17 mouse cellular contexts compared by ENCODE assay signal in genomic region chr2:79270034-79270535, GRCm38 (mm10). TPM values are rescaled to one million over a fixed set of nuclear protein-coding genes. Genes with fewer than 3 reads are reported as not detected.
A peak's percentile ranks its signal among the peaks of the same experiment; 100 is the strongest.
DNase-seq lines count a peak whose midpoint lies in the region; ATAC-seq and TF ChIP-seq lines count a peak whose summit lies in the region.
"Had no signal": no experiment of that assay in that cellular context is flagged by ENCODE, and none has a peak within 500 bp of the region (broad histone marks: within the 10 kb centered on the region; RNA-seq: fewer than 3 reads in every experiment).

No protein-coding gene starts in this region.

- H3K9ac ChIP-seq in MEL (ENCODE audit: control insufficient read depth, low read depth, low read length, poor library complexity, severe bottlenecking) = peak overlapping the region; percentile 57
- no peak overlapping the region for H3K9ac ChIP-seq in liver, postnatal 0 days (replicated peaks)
- H3K9ac ChIP-seq: forebrain, embryonic 15.5 days; neural tube, embryonic 15.5 days had no signal

- TF ChIP-seq EP300 in MEL (IDR thresholded peaks at IDR 0.05; ENCODE audit: low read depth in 1 of 2, low read length in 2 of 2) = peak; percentile 100
- peak; percentile 98 for TF ChIP-seq EP300 in liver, postnatal 0 days (IDR thresholded peaks at IDR 0.05; ENCODE audit: low read depth)

- no peaks in the 10 kb centered on the region for H3K9me3 ChIP-seq in MEL (replicated peaks; ENCODE audit: insufficient read depth, low read length)
- no peaks in the 10 kb centered on the region for H3K9me3 ChIP-seq in liver, postnatal 0 days (ENCODE audit: low read length)
- H3K9me3 ChIP-seq: forebrain, embryonic 15.5 days; neural tube, embryonic 15.5 days had no signal

- H3K27ac ChIP-seq in MEL (ENCODE audit: control insufficient read depth, low read depth, low read length) = peak overlapping the region; percentile 99
- H3K27ac ChIP-seq in liver, postnatal 0 days (ENCODE audit: low read depth) = peak overlapping the region; percentile 71
- H3K27ac ChIP-seq: forebrain, embryonic 15.5 days; gastrocnemius, adult 2 months; left cerebral cortex, adult 2 months; neural tube, embryonic 15.5 days had no signal

- TF ChIP-seq CTCF in MEL (IDR thresholded peaks at IDR 0.05 in 2 of 3, conservative IDR thresholded peaks at IDR 0.05 in 1 of 3; ENCODE audit: control insufficient read depth in 1 of 3, insufficient read depth in 1 of 3, low read depth in 2 of 3, low read length in 3 of 3, poor library complexity in 1 of 3, severe bottlenecking in 1 of 3) = no peak
- TF ChIP-seq CTCF in liver, postnatal 0 days (IDR thresholded peaks at IDR 0.05; ENCODE audit: low read depth) = no peak

- H3K4me2 ChIP-seq in liver, postnatal 0 days (ENCODE audit: low read depth, low read length) = peak overlapping the region; percentile 37
- H3K4me2 ChIP-seq: forebrain, embryonic 15.5 days; neural tube, embryonic 15.5 days had no signal

- peaks cover 45 to 68% of the 10 kb centered on the region in 2 experiments for H3K36me3 ChIP-seq in MEL (ENCODE audit: control insufficient read depth in 1 of 2, insufficient read depth in 2 of 2, low read length in 2 of 2)
- H3K36me3 ChIP-seq in liver, postnatal 0 days (replicated peaks; ENCODE audit: insufficient read depth, low read length) = peaks cover 34% of the 10 kb centered on the region
- H3K36me3 ChIP-seq: forebrain, embryonic 15.5 days; neural tube, embryonic 15.5 days had no signal

- DNase-seq in CD4-positive helper T cell, adult 2 months (ENCODE audit: low read depth, low spot score) = peak; percentile 44
- DNase-seq in MEL (ENCODE audit: low read depth, low spot score) = peak; percentile 94
- DNase-seq in liver, postnatal 0 days = no peak
- DNase-seq in kidney, postnatal 25 days = no peak
- DNase-seq in spleen, postnatal 14 days (ENCODE audit: low spot score in 2 of 2) = no peak
- no peak for DNase-seq in spleen, postnatal 36 days (ENCODE audit: low spot score in 2 of 2)
- DNase-seq in thymus, postnatal 14 days = no peak
- DNase-seq: adrenal gland, postnatal 10 days; gastrocnemius, adult 2 months; heart, postnatal 36 days; kidney, postnatal 36 days; lung, postnatal 36 days; thymus, adult 2 months had no signal

- TF ChIP-seq RAD21 in MEL (IDR thresholded peaks at IDR 0.05; ENCODE audit: low read depth, low read length) = no peak

- peak in 1 of 2 experiments; percentile 55; a peak in 1 of 4 replicates for TF ChIP-seq POLR2A in MEL (IDR thresholded peaks at IDR 0.05; ENCODE audit: control insufficient read depth in 1 of 2, insufficient read depth in 1 of 2, low read depth in 1 of 2, low read length in 2 of 2, poor library complexity in 1 of 2)

- H3K4me1 ChIP-seq in MEL (ENCODE audit: control insufficient read depth in 1 of 2, insufficient read depth in 2 of 2, low read length in 2 of 2) = peaks cover 32 to 38% of the 10 kb centered on the region in 2 experiments
- peaks cover 14% of the 10 kb centered on the region for H3K4me1 ChIP-seq in liver, postnatal 0 days (ENCODE audit: insufficient read depth)
- H3K4me1 ChIP-seq: forebrain, embryonic 15.5 days; neural tube, embryonic 15.5 days had no signal

- H3K27me3 ChIP-seq in MEL (ENCODE audit: control insufficient read depth in 1 of 2, insufficient read depth in 2 of 2, low read length in 2 of 2) = no peaks in the 10 kb centered on the region
- no peaks in the 10 kb centered on the region for H3K27me3 ChIP-seq in liver, postnatal 0 days (ENCODE audit: insufficient read depth, low read length)
- H3K27me3 ChIP-seq: forebrain, embryonic 15.5 days; neural tube, embryonic 15.5 days had no signal

- peaks cover 25% of the 10 kb centered on the region for H3K79me2 ChIP-seq in MEL (ENCODE audit: control insufficient read depth, insufficient read depth, low read length, poor library complexity)

- ATAC-seq in erythroid progenitor cell, adult 5-6 weeks (replicated peaks; ENCODE audit: low FRiP score, poor library complexity, severe bottlenecking) = peak; percentile 88
- ATAC-seq in liver, postnatal 0 days = peak; percentile 88
- ATAC-seq: forebrain, embryonic 15.5 days had no signal

- peak overlapping the region in 1 of 2 experiments; percentile 7; a peak in 2 of 4 replicates for H3K4me3 ChIP-seq in MEL (ENCODE audit: control insufficient read depth in 1 of 2, insufficient read depth in 1 of 2, low read depth in 2 of 2, low read length in 2 of 2)
- H3K4me3 ChIP-seq in liver, postnatal 0 days (ENCODE audit: low read depth, low read length) = peak overlapping the region; percentile 3; the same call in 1 of the 2 replicates
- H3K4me3 ChIP-seq: forebrain, embryonic 15.5 days; gastrocnemius, adult 2 months; left cerebral cortex, adult 2 months; neural tube, embryonic 15.5 days had no signal

- WGBS in liver, postnatal 0 days (ENCODE audit: insufficient replicate concordance) = 19% methylated on average over 3 of the region's 3 CpGs

TF ChIP-seq in MEL, 35 proteins besides CTCF, POLR2A, EP300 and RAD21:
- no peak for TF ChIP-seq ZC3H11A (IDR thresholded peaks at IDR 0.05; ENCODE audit: low read depth, low read length)
- TF ChIP-seq MXI1 (IDR thresholded peaks at IDR 0.05; ENCODE audit: low read depth, low read length) = peak; percentile 67
- TF ChIP-seq ZKSCAN1 (IDR thresholded peaks at IDR 0.05; ENCODE audit: low read depth, low read length) = no peak
- TF ChIP-seq USF1 (IDR thresholded peaks at IDR 0.05; ENCODE audit: low read depth, low read length) = no peak
- peak; percentile 46; the same call in 1 of the 2 replicates for TF ChIP-seq ELF1 (IDR thresholded peaks at IDR 0.05; ENCODE audit: low read depth, low read length)
- TF ChIP-seq TBP (IDR thresholded peaks at IDR 0.05; ENCODE audit: low read depth, low read length) = peak; percentile 67
- TF ChIP-seq RCOR1 (IDR thresholded peaks at IDR 0.05; ENCODE audit: low read depth, low read length) = peak; percentile 89
- TF ChIP-seq MAX (IDR thresholded peaks at IDR 0.05; ENCODE audit: low read length) = 0 out of 2 replicates have a peak, but pooled peaks have one; percentile 46
- peak; percentile 99 for TF ChIP-seq TAL1 (IDR thresholded peaks at IDR 0.05; ENCODE audit: low read length)
- TF ChIP-seq E2F4 (IDR thresholded peaks at IDR 0.05; ENCODE audit: borderline replicate concordance, low read depth, low read length) = no peak
- peak; percentile 53; the same call in 1 of the 2 replicates for TF ChIP-seq CHD2 (IDR thresholded peaks at IDR 0.05; ENCODE audit: low read length)
- TF ChIP-seq USF2 (IDR thresholded peaks at IDR 0.05; ENCODE audit: borderline replicate concordance in 1 of 2, insufficient read depth in 1 of 2, low read depth in 1 of 2, low read length in 2 of 2) = no peak
- TF ChIP-seq GABPA (IDR thresholded peaks at IDR 0.05; ENCODE audit: low read depth, low read length) = no peak
- peak; percentile 77; the same call in 1 of the 2 replicates for TF ChIP-seq POLR2AphosphoS2 (IDR thresholded peaks at IDR 0.05; ENCODE audit: low read length)
- no peak for TF ChIP-seq MAFK (IDR thresholded peaks at IDR 0.05; ENCODE audit: borderline replicate concordance, low read depth, low read length)
- TF ChIP-seq CHD1 (IDR thresholded peaks at IDR 0.05; ENCODE audit: low read depth, low read length) = no peak
- no peak for TF ChIP-seq NELFE (IDR thresholded peaks at IDR 0.05; ENCODE audit: low read depth, low read length)
- TF ChIP-seq MAZ (IDR thresholded peaks at IDR 0.05; ENCODE audit: low read depth, low read length) = peak; percentile 72; the same call in 1 of the 2 replicates
- TF ChIP-seq JUND (IDR thresholded peaks at IDR 0.05; ENCODE audit: low read depth, low read length) = peak; percentile 65
- TF ChIP-seq UBTF (IDR thresholded peaks at IDR 0.05; ENCODE audit: borderline replicate concordance, insufficient read depth, low read depth, low read length) = no peak
- peak; percentile 99 for TF ChIP-seq TCF12 (IDR thresholded peaks at IDR 0.05; ENCODE audit: low read depth, low read length)
- TF ChIP-seq MYC (IDR thresholded peaks at IDR 0.05; ENCODE audit: low read depth, low read length) = peak; percentile 78
- no peak for TF ChIP-seq NRF1 (IDR thresholded peaks at IDR 0.05; ENCODE audit: insufficient read depth, low read depth, low read length, poor library complexity, severe bottlenecking)
- TF ChIP-seq GATA1 (IDR thresholded peaks at IDR 0.05; ENCODE audit: low read depth, low read length) = peak; percentile 100
- peak; percentile 72; the same call in 1 of the 2 replicates for TF ChIP-seq ZMIZ1 (IDR thresholded peaks at IDR 0.05; ENCODE audit: low read depth, low read length)
- TF ChIP-seq KAT2A (conservative IDR thresholded peaks at IDR 0.05; ENCODE audit: low read depth, low read length) = no peak
- TF ChIP-seq HCFC1 (IDR thresholded peaks at IDR 0.05; ENCODE audit: low read depth, low read length) = peak; percentile 41; the same call in 1 of the 2 replicates
- TF ChIP-seq ZNF384 (IDR thresholded peaks at IDR 0.05; ENCODE audit: low read depth, low read length) = peak; percentile 97
- TF ChIP-seq POLR2AphosphoS5 (IDR thresholded peaks at IDR 0.05; ENCODE audit: borderline replicate concordance, low read depth, low read length) = no peak
- no peak; the same call in 1 of the 2 replicates for TF ChIP-seq BHLHE40 (IDR thresholded peaks at IDR 0.05; ENCODE audit: borderline replicate concordance, low read depth, low read length)
- TF ChIP-seq ETS1 (IDR thresholded peaks at IDR 0.05; ENCODE audit: low read depth, low read length) = peak; percentile 95
- peak; percentile 99 for TF ChIP-seq MYB (IDR thresholded peaks at IDR 0.05; ENCODE audit: low read depth, low read length)
- TF ChIP-seq MEF2A (IDR thresholded peaks at IDR 0.05; ENCODE audit: extremely low read depth, insufficient replicate concordance, low read depth, low read length, poor library complexity, severe bottlenecking) = no peak
- no peak for TF ChIP-seq SMC3 (IDR thresholded peaks at IDR 0.05; ENCODE audit: low read depth, low read length)
- peak; percentile 96 for TF ChIP-seq SIN3A (IDR thresholded peaks at IDR 0.05; ENCODE audit: low read length)
TF ChIP-seq in MEL: peak in this region for 19.

RNA-seq across cellular contexts. Expression of gene Itga4, which starts 14.9 kb away (rescaled TPM):
- 22.7 and 35.5 TPM in 2 replicates for total RNA-seq in MEL (2012; rRNA removed)
- polyA plus RNA-seq in MEL (2012; ENCODE audit: insufficient read depth in 1 of 2, insufficient read length in 2 of 2, low read depth in 1 of 2, low replicate concordance in 2 of 2, missing spikeins in 1 of 2) = 10 to 100 TPM; 48.9 to 97.5 TPM
- total RNA-seq in erythroid progenitor cell, adult 5-6 weeks (2015; ENCODE audit: low replicate concordance) = 282 and 314 TPM in 2 replicates
- total RNA-seq in erythroid progenitor cell, adult 5-6 weeks (2017; ENCODE audit: low replicate concordance) = 314 and 331 TPM in 2 replicates
- polyA plus RNA-seq in liver, postnatal 0 days (2015; fragmentation: Nextera tagmentation; extraction: Ambion mirVana) = 8.3 and 10.2 TPM in 2 replicates

Comparison
In these comparisons a context has a peak if more than half of its experiments do, and no peak if none do; other contexts are left out.
1. DNase-seq: peak in CD4-positive helper T cell, adult 2 months (single experiment) and MEL (single experiment); none in liver, postnatal 0 days (single experiment), kidney, postnatal 25 days (0 of 2), spleen, postnatal 14 days (0 of 2), spleen, postnatal 36 days (0 of 2) and thymus, postnatal 14 days (single experiment).